Mouse (Mus musculus): ENCODE measurements at regions not wholly inside any gene's neighbourhood (a gene's known extent, or its start where the extent isn't known, plus 50 kb on each side); places are given as distances from the start of the nearest gene placed in this dataset.

GRCm38 (mm10) chr5:97290166-97290681 is 102.0 kb downstream of the Naa11 start:
- TF ChIP-seq CTCF (IDR thresholded peaks at IDR 0.05; ENCODE audit: low read depth) (no peak), EP300 (optimal IDR thresholded peaks at IDR 0.05) (no peak)

All from stomach, postnatal 0 days (tissue).